Mouse (Mus musculus) lung, embryonic 16.5 days (tissue): ENCODE measurements around the gene Tnp2. TPM values are rescaled to one million over a fixed set of nuclear protein-coding genes. Genes with fewer than 3 reads are reported as not detected.

Experiments used
- ATAC-seq: fragments of 200-750 bp; cut with Nextera tagmentation; 2 replicates; pipeline ENCODE4 v1.8.0; 2017; ENCODE audit warnings: low read depth, mild to moderate bottlenecking, moderate library complexity
- H3K27ac ChIP-seq: fragments of 300-500 bp; sonication (generic); 2 replicates; pipeline ENCODE4 v1.5.1; 2014; ENCODE audit warnings: mild to moderate bottlenecking, control low read depth, low read length
- H3K27me3 ChIP-seq: fragments of 300-500 bp; sonication (generic); 2 replicates; pipeline ENCODE4 v1.6.1; 2014; ENCODE audit warnings: low read depth, low read length, mixed read lengths; ENCODE audit not compliant: control insufficient read depth, insufficient read depth
- H3K36me3 ChIP-seq: fragments of 300-500 bp; sonication (generic); 2 replicates; pipeline ENCODE4 v1.6.1; 2014; ENCODE audit warnings: low read length; ENCODE audit not compliant: control insufficient read depth, insufficient read depth
- H3K4me1 ChIP-seq: fragments of 300-500 bp; sonication (generic); replicated peaks from 2 replicates; pipeline ENCODE4 v1.6.1; 2014; ENCODE audit warnings: low read length, mixed read lengths; ENCODE audit not compliant: control insufficient read depth, insufficient read depth
- H3K4me2 ChIP-seq: fragments of 300-500 bp; sonication (generic); 2 replicates; pipeline ENCODE4 v1.6.1; 2014; ENCODE audit warnings: low read depth, low read length, control low read depth
- H3K4me3 ChIP-seq: fragments of 300-500 bp; sonication (generic); 2 replicates; pipeline ENCODE4 v1.5.1; 2014; ENCODE audit warnings: mild to moderate bottlenecking, low read length, control low read depth
- H3K9ac ChIP-seq: fragments of 300-500 bp; sonication (generic); 2 replicates; pipeline ENCODE4 v1.6.1; 2014; ENCODE audit warnings: low read length, control low read depth
- H3K9me3 ChIP-seq: fragments of 300-500 bp; sonication (generic); 2 replicates; pipeline ENCODE4 v1.6.1; 2016; ENCODE audit warnings: low read length; ENCODE audit not compliant: control insufficient read depth
- WGBS: fragments of 180-500 bp; shearing (Covaris S2); extraction: QIAGEN DNeasy Blood & Tissue Kit; methylation state at CpG from one replicate; pipeline ENCODE4 v1.1.7; 2014; 5-methylcytosine and 5-hydroxymethylcytosine counted together
- polyA plus RNA-seq: library from polyadenylated mRNA; unstranded; fragments of >200 nt; fragmentation: Nextera tagmentation; extraction: Ambion mirVana; gene quantifications from 2 replicates; pipeline ENCODE4 v1.2.1, GENCODE M21; 2015

The Tnp2 gene
- polyA plus RNA-seq, 1 experiment from 2014 or later: not detected

- H3K4me1 ChIP-seq: peaks cover 6% of the 10 kb centered on the region; the same call in 1 of the 2 replicates
- no peak overlapping the region for H3K9ac ChIP-seq
- H3K27ac ChIP-seq: no peak overlapping the region
- peak; percentile 72 for ATAC-seq
- H3K27me3 ChIP-seq: no peaks in the 10 kb centered on the region
- no peaks in the 10 kb centered on the region for H3K36me3 ChIP-seq
- no peaks in the 10 kb centered on the region for H3K9me3 ChIP-seq
- no peak overlapping the region for H3K4me3 ChIP-seq
- WGBS: 4% methylated on average over 2 of the region's 2 CpGs
- no peak overlapping the region for H3K4me2 ChIP-seq
These were observed 24.1 kb downstream of the Tnp2 start for GRCm38 (mm10) chr16:10764323-10764722.

- Histone ChIP-seq H3K4me2 (no peak overlapping the region), H3K4me1 (peaks cover 6% of the 10 kb centered on the region; the same call in 1 of the 2 replicates), H3K27ac (no peak overlapping the region), H3K4me3 (no peak overlapping the region), H3K9ac (no peak overlapping the region), H3K9me3 (no peaks in the 10 kb centered on the region), H3K27me3 (no peaks in the 10 kb centered on the region), H3K36me3 (no peaks in the 10 kb centered on the region)
- WGBS: 53% methylated on average over 6 of the region's 6 CpGs
- no peak for ATAC-seq
These were observed 24.8 kb downstream of the Tnp2 start for GRCm38 (mm10) chr16:10763540-10764264.

GRCm38 (mm10) chr16:10762569-10763180 lies 25.8 kb downstream of the Tnp2 start:
- no peak for ATAC-seq
- Histone ChIP-seq H3K27me3 (no peaks in the 10 kb centered on the region), H3K4me2 (no peak overlapping the region), H3K9ac (no peak overlapping the region), H3K9me3 (no peaks in the 10 kb centered on the region), H3K4me3 (no peak overlapping the region), H3K27ac (no peak overlapping the region), H3K36me3 (no peaks in the 10 kb centered on the region), H3K4me1 (peaks cover 6% of the 10 kb centered on the region; the same call in 1 of the 2 replicates)
- 51% methylated on average over 5 of the region's 5 CpGs for WGBS

- Histone ChIP-seq H3K27ac (no peak overlapping the region), H3K9ac (no peak overlapping the region), H3K4me3 (no peak overlapping the region), H3K4me2 (no peak overlapping the region), H3K27me3 (no peaks in the 10 kb centered on the region), H3K36me3 (no peaks in the 10 kb centered on the region), H3K9me3 (no peaks in the 10 kb centered on the region), H3K4me1 (peaks cover 6% of the 10 kb centered on the region; the same call in 1 of the 2 replicates)
- no peak for ATAC-seq
- WGBS: 68% methylated on average over 8 of the region's 8 CpGs
These were observed 27.3 kb downstream of the Tnp2 start for GRCm38 (mm10) chr16:10761182-10761581.

- Histone ChIP-seq H3K27ac (0 out of 2 replicates have a peak overlapping the region, but pooled peaks have one; percentile 27), H3K27me3 (no peaks in the 10 kb centered on the region), H3K36me3 (no peaks in the 10 kb centered on the region), H3K4me2 (no peak overlapping the region), H3K4me3 (no peak overlapping the region), H3K9ac (no peak overlapping the region), H3K4me1 (peaks cover 2% of the 10 kb centered on the region; the same call in 1 of the 2 replicates), H3K9me3 (no peaks in the 10 kb centered on the region)
- 43% methylated on average over 6 of the region's 6 CpGs for WGBS
- ATAC-seq: peak; percentile 61
These were observed 32.3 kb downstream of the Tnp2 start for GRCm38 (mm10) chr16:10756168-10756567.

- Histone ChIP-seq H3K9me3 (no peaks in the 10 kb centered on the region), H3K9ac (no peak overlapping the region), H3K4me1 (peaks cover 5% of the 10 kb centered on the region; the same call in 1 of the 2 replicates), H3K27me3 (no peaks in the 10 kb centered on the region), H3K4me2 (no peak overlapping the region), H3K4me3 (no peak overlapping the region), H3K27ac (no peak overlapping the region), H3K36me3 (no peaks in the 10 kb centered on the region)
- 85% methylated on average over 3 of the region's 3 CpGs for WGBS
- no peak for ATAC-seq
These were observed 33.8 kb downstream of the Tnp2 start for GRCm38 (mm10) chr16:10754521-10755296.

GRCm38 (mm10) chr16:10749824-10750223 lies 38.6 kb downstream of the Tnp2 start:
- no peak overlapping the region for H3K27ac ChIP-seq
- H3K27me3 ChIP-seq: no peaks in the 10 kb centered on the region
- no peak overlapping the region for H3K4me2 ChIP-seq
- peak; percentile 63 for ATAC-seq
- H3K9ac ChIP-seq: no peak overlapping the region
- 19% methylated on average over 7 of the region's 7 CpGs for WGBS
- H3K36me3 ChIP-seq: no peaks in the 10 kb centered on the region
- 0 out of 2 replicates have a peak, but pooled peaks cover 5% of the 10 kb centered on the region for H3K4me1 ChIP-seq
- H3K9me3 ChIP-seq: no peaks in the 10 kb centered on the region
- no peak overlapping the region for H3K4me3 ChIP-seq

GRCm38 (mm10) chr16:10749226-10749625 lies 39.2 kb downstream of the Tnp2 start:
- H3K36me3 ChIP-seq: no peaks in the 10 kb centered on the region
- 0 out of 2 replicates have a peak, but pooled peaks cover 5% of the 10 kb centered on the region for H3K4me1 ChIP-seq
- no peaks in the 10 kb centered on the region for H3K27me3 ChIP-seq
- ATAC-seq: no peak; the same call in 1 of the 2 replicates
- 23% methylated on average over 7 of the region's 7 CpGs for WGBS
- H3K27ac ChIP-seq: no peak overlapping the region
- H3K9ac ChIP-seq: no peak overlapping the region
- no peaks in the 10 kb centered on the region for H3K9me3 ChIP-seq
- H3K4me2 ChIP-seq: no peak overlapping the region
- no peak overlapping the region for H3K4me3 ChIP-seq

GRCm38 (mm10) chr16:10741082-10741481 lies 47.4 kb downstream of the Tnp2 start:
- no peak overlapping the region for H3K9ac ChIP-seq
- no peak overlapping the region for H3K4me3 ChIP-seq
- 64% methylated on average over 2 of the region's 2 CpGs for WGBS
- peak; percentile 74 for ATAC-seq
- H3K4me1 ChIP-seq: peaks cover 35% of the 10 kb centered on the region
- H3K36me3 ChIP-seq: no peaks in the 10 kb centered on the region
- H3K9me3 ChIP-seq: no peaks in the 10 kb centered on the region
- H3K4me2 ChIP-seq: no peak overlapping the region
- H3K27me3 ChIP-seq: no peaks in the 10 kb centered on the region
- peak overlapping the region; percentile 58 for H3K27ac ChIP-seq
